Mouse (Mus musculus) midbrain, embryonic 13.5 days (tissue): ENCODE measurements around the gene 5730596B20Rik. TPM values are rescaled to one million over a fixed set of nuclear protein-coding genes. Genes with fewer than 3 reads are reported as not detected.

Experiments used
- ATAC-seq: fragments of 200-750 bp; cut with Nextera tagmentation; 2 replicates; pipeline ENCODE4 v1.8.0; 2017; ENCODE audit warnings: mild to moderate bottlenecking, moderate TSS enrichment, moderate library complexity
- H3K27ac ChIP-seq: fragments of 300-500 bp; sonication (generic); 2 replicates; pipeline ENCODE4 v1.5.1; 2015; ENCODE audit warnings: inconsistent platforms, mild to moderate bottlenecking, moderate library complexity
- H3K27me3 ChIP-seq: fragments of 300-500 bp; sonication (generic); 2 replicates; pipeline ENCODE4 v1.6.1; 2015; ENCODE audit warnings: mild to moderate bottlenecking, inconsistent platforms
- H3K36me3 ChIP-seq: fragments of 300-500 bp; sonication (generic); 2 replicates; pipeline ENCODE4 v1.6.1; 2015; ENCODE audit warnings: mild to moderate bottlenecking, inconsistent platforms
- H3K4me1 ChIP-seq: fragments of 300-500 bp; sonication (generic); replicated peaks from 2 replicates; pipeline ENCODE4 v1.6.1; 2015; ENCODE audit warnings: inconsistent platforms
- H3K4me2 ChIP-seq: fragments of 300-500 bp; sonication (generic); replicated peaks from 2 replicates; pipeline ENCODE4 v1.6.1; 2015; ENCODE audit warnings: moderate library complexity, mild to moderate bottlenecking, inconsistent platforms
- H3K4me3 ChIP-seq: fragments of 300-500 bp; sonication (generic); replicated peaks from 2 replicates; pipeline ENCODE4 v1.5.1; 2015; ENCODE audit warnings: mild to moderate bottlenecking, inconsistent platforms
- H3K9ac ChIP-seq: fragments of 300-500 bp; sonication (generic); replicated peaks from 2 replicates; pipeline ENCODE4 v1.6.1; 2015; ENCODE audit warnings: mild to moderate bottlenecking, inconsistent platforms
- H3K9me3 ChIP-seq: fragments of 300-500 bp; sonication (generic); 2 replicates; pipeline ENCODE4 v1.6.1; 2016; ENCODE audit warnings: mild to moderate bottlenecking, inconsistent platforms
- WGBS: fragments of 180-500 bp; shearing (Covaris S2); methylation state at CpG from one replicate; pipeline ENCODE4 v1.1.7; 2015; 5-methylcytosine and 5-hydroxymethylcytosine counted together
- polyA plus RNA-seq: library from polyadenylated mRNA; unstranded; fragments of >200 nt; fragmentation: Nextera tagmentation; extraction: Ambion mirVana; gene quantifications from 2 replicates; pipeline ENCODE4 v1.2.1, GENCODE M21; 2015

5730596B20Rik gene
- polyA plus RNA-seq, 1 experiment from 2014 or later: not detected

- H3K27ac ChIP-seq: no peak overlapping the region
- H3K9ac ChIP-seq: no peak overlapping the region
- no peak for ATAC-seq
- H3K4me2 ChIP-seq: no peak overlapping the region
- no peaks in the 10 kb centered on the region for H3K9me3 ChIP-seq
- peaks cover 7% of the 10 kb centered on the region for H3K4me1 ChIP-seq
- H3K36me3 ChIP-seq: no peaks in the 10 kb centered on the region
- 4% methylated on average over 7 of the region's 7 CpGs for WGBS
- H3K4me3 ChIP-seq: no peak overlapping the region
- H3K27me3 ChIP-seq: peaks cover 98% of the 10 kb centered on the region
These were observed 5.4 kb upstream of the 5730596B20Rik start for GRCm38 (mm10) chr6:52171938-52172337.

DNA sequence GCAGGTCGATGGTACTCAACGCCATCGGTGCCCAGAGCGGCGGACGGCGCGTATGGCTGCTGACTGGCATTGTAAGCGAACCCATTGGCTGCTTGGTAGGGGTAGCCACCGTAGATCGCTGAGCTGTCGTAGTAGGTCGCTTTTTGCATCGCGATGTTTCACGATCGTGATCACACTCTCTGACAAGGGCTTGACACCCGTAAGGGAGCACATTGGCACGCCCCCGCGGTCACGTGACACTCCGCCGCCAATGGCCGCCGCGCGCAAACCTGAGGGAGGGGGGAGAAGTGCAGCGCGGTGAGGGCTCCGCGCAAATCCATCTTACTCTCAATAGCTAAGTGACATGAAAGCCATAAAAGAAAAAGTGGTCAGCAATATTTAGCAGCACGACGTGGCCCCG, 4.8 kb upstream of the 5730596B20Rik start:
- H3K36me3 ChIP-seq: no peaks in the 10 kb centered on the region
- H3K4me3 ChIP-seq: peak overlapping the region; percentile 1; the same call in 1 of the 2 replicates
- H3K9ac ChIP-seq: no peak overlapping the region
- peaks cover 98% of the 10 kb centered on the region for H3K27me3 ChIP-seq
- 0% methylated on average over 35 of the region's 35 CpGs for WGBS
- H3K9me3 ChIP-seq: no peaks in the 10 kb centered on the region
- H3K27ac ChIP-seq: no peak overlapping the region
- no peak for ATAC-seq
- H3K4me1 ChIP-seq: peaks cover 7% of the 10 kb centered on the region
- H3K4me2 ChIP-seq: peak overlapping the region; percentile 22; the same call in 1 of the 2 replicates

DNA sequence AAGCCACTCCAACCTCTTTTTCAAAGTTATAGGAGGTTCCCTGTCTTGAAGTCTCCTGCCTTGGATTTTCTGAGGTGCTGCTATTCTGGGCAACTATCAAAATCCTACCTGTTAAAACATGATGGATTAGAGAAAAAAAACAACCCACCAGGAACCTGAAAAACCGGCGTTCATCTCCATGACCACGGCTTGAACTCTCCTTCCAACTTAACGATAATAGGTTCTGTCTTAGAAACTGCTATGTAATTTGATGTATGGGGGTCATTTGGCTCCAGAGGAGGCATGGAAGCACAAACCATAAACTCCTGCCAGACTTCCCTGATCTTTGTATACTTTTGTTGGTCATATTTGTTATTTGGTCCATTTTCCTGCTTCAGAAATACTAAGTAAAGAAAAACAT, 3.6 kb upstream of the 5730596B20Rik start:
- Histone ChIP-seq H3K27me3 (peaks cover 98% of the 10 kb centered on the region), H3K9me3 (no peaks in the 10 kb centered on the region), H3K4me2 (no peak overlapping the region), H3K27ac (no peak overlapping the region), H3K4me3 (no peak overlapping the region), H3K9ac (no peak overlapping the region), H3K36me3 (no peaks in the 10 kb centered on the region), H3K4me1 (peaks cover 7% of the 10 kb centered on the region)
- WGBS: 8% methylated on average over 4 of the region's 4 CpGs
- ATAC-seq: no peak

- Histone ChIP-seq H3K27me3 (peaks cover 99% of the 10 kb centered on the region), H3K4me1 (peaks cover 7% of the 10 kb centered on the region), H3K4me2 (no peak overlapping the region), H3K4me3 (no peak overlapping the region), H3K36me3 (no peaks in the 10 kb centered on the region), H3K9ac (no peak overlapping the region), H3K9me3 (no peaks in the 10 kb centered on the region), H3K27ac (no peak overlapping the region)
- ATAC-seq: no peak
- WGBS: under 1% methylated on average over 41 of the region's 41 CpGs
These were observed 2.1 kb upstream of the 5730596B20Rik start for GRCm38 (mm10) chr6:52174968-52175751.

GRCm38 (mm10) chr6:52175864-52176263, 1.4 kb upstream of the 5730596B20Rik start:
- WGBS: under 1% methylated on average over 21 of the region's 35 CpGs

DNA sequence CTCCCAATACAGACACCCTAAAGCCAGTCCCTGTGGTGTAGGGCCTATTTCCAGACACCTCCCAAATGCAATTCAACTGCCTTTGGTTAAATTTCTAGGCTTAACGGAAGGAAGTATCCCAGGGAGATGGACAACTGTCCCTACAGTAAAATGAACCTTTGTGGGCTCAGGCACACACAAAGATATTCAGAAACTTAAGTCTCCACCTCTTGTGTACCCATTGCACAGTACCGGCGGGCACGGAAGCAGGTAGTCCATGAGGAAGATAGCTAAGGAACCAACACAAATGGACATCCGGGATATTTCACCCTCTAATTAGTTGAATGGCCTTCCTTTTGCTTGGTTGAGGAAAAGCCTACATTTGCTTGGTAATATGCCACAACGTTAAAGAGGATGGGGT, 907 bp upstream of the 5730596B20Rik start:
- WGBS: 1% methylated on average over 6 of the region's 6 CpGs

More at GRCm38 (mm10) chr6:52175864-52176263, 1.4 kb upstream of the 5730596B20Rik start:
- H3K9ac ChIP-seq: no peak overlapping the region
- no peak for ATAC-seq
- H3K4me1 ChIP-seq: peaks cover 7% of the 10 kb centered on the region
- H3K4me2 ChIP-seq: no peak overlapping the region
- no peaks in the 10 kb centered on the region for H3K36me3 ChIP-seq
- H3K4me3 ChIP-seq: no peak overlapping the region
- peaks cover 99% of the 10 kb centered on the region for H3K27me3 ChIP-seq
- no peak overlapping the region for H3K27ac ChIP-seq
- no peaks in the 10 kb centered on the region for H3K9me3 ChIP-seq

GRCm38 (mm10) chr6:52177806-52178205, 508 bp downstream of the 5730596B20Rik start:
- peaks cover 99% of the 10 kb centered on the region for H3K27me3 ChIP-seq
- no peak overlapping the region for H3K27ac ChIP-seq
- H3K9ac ChIP-seq: no peak overlapping the region
- no peak overlapping the region for H3K4me3 ChIP-seq
- H3K4me1 ChIP-seq: peaks cover under 1% of the 10 kb centered on the region
- 1% methylated on average over 9 of the region's 9 CpGs for WGBS
- H3K36me3 ChIP-seq: no peaks in the 10 kb centered on the region
- H3K4me2 ChIP-seq: no peak overlapping the region
- no peak for ATAC-seq
- no peaks in the 10 kb centered on the region for H3K9me3 ChIP-seq

More for the DNA sequence above, 907 bp upstream of the 5730596B20Rik start:
- peaks cover 7% of the 10 kb centered on the region for H3K4me1 ChIP-seq
- H3K27ac ChIP-seq: no peak overlapping the region
- no peaks in the 10 kb centered on the region for H3K9me3 ChIP-seq
- no peaks in the 10 kb centered on the region for H3K36me3 ChIP-seq
- no peak for ATAC-seq
- no peak overlapping the region for H3K4me3 ChIP-seq
- no peak overlapping the region for H3K9ac ChIP-seq
- H3K27me3 ChIP-seq: peaks cover 99% of the 10 kb centered on the region
- no peak overlapping the region for H3K4me2 ChIP-seq

GRCm38 (mm10) chr6:52178918-52179665, 1.8 kb downstream of the 5730596B20Rik start:
- Histone ChIP-seq H3K9ac (no peak overlapping the region), H3K4me3 (no peak overlapping the region), H3K4me1 (no peaks in the 10 kb centered on the region), H3K27me3 (peaks cover 99% of the 10 kb centered on the region), H3K36me3 (no peaks in the 10 kb centered on the region), H3K9me3 (no peaks in the 10 kb centered on the region), H3K4me2 (no peak overlapping the region), H3K27ac (no peak overlapping the region)
- 2% methylated on average over 4 of the region's 4 CpGs for WGBS
- ATAC-seq: no peak

DNA sequence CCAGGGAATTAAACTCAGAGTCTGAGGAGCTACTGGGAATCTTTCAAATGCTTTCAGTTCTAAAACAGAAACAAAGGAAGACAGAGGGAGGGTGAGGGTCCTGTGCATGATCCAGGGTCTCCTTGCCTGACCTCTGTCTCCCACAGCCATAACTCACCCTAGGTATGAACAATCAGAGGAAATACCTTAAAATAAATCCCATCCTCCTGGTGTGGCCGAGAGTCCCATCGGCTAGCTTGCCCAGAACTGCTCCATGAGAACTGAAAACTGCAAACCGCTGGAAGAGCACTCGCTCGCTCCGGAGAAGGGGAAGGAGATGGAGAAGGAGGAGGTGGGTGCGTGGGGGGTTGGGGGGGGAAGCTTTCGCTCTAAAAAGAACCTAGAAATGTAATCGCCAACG, 2.4 kb downstream of the 5730596B20Rik start:
- no peak overlapping the region for H3K4me2 ChIP-seq
- no peaks in the 10 kb centered on the region for H3K4me1 ChIP-seq
- peaks cover 100% of the 10 kb centered on the region for H3K27me3 ChIP-seq
- H3K9ac ChIP-seq: no peak overlapping the region
- WGBS: 1% methylated on average over 10 of the region's 10 CpGs
- ATAC-seq: no peak
- H3K36me3 ChIP-seq: no peaks in the 10 kb centered on the region
- no peak overlapping the region for H3K4me3 ChIP-seq
- H3K27ac ChIP-seq: no peak overlapping the region
- no peaks in the 10 kb centered on the region for H3K9me3 ChIP-seq

DNA sequence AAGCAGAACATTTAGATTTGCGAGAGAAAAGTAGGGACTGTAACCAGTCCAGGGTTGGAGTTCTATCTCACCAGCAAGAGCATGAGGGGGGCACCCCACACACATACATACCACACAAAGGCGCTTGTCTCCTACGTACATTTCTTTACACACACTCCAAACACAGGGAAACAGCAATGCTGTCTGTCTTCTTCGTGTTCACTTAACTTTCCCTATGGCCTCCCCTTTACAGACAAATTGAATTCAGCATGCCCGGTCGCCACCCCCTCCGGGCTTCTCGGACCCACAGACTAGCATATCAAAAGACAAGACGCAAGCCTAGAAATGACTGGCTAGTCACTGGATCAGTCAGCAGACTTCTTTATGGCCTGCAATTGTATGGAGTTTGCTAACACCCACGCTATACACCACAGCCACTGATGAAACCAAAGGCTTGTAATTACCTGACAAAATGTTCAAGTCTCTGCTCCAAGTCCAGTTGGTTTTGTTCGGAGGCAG, 3.0 kb downstream of the 5730596B20Rik start:
- WGBS: 3% methylated on average over 11 of the region's 11 CpGs
- Histone ChIP-seq H3K9ac (no peak overlapping the region), H3K9me3 (no peaks in the 10 kb centered on the region), H3K27me3 (peaks cover 100% of the 10 kb centered on the region), H3K4me3 (no peak overlapping the region), H3K4me1 (no peaks in the 10 kb centered on the region), H3K27ac (no peak overlapping the region), H3K36me3 (no peaks in the 10 kb centered on the region), H3K4me2 (no peak overlapping the region)
- no peak for ATAC-seq

- Histone ChIP-seq H3K27me3 (peaks cover 100% of the 10 kb centered on the region), H3K4me2 (no peak overlapping the region), H3K36me3 (no peaks in the 10 kb centered on the region), H3K4me3 (no peak overlapping the region), H3K9me3 (no peaks in the 10 kb centered on the region), H3K27ac (no peak overlapping the region), H3K9ac (no peak overlapping the region), H3K4me1 (no peaks in the 10 kb centered on the region)
- 2% methylated on average over 3 of the region's 3 CpGs for WGBS
- ATAC-seq: no peak
These were observed 3.4 kb downstream of the 5730596B20Rik start for GRCm38 (mm10) chr6:52180726-52181125.

DNA sequence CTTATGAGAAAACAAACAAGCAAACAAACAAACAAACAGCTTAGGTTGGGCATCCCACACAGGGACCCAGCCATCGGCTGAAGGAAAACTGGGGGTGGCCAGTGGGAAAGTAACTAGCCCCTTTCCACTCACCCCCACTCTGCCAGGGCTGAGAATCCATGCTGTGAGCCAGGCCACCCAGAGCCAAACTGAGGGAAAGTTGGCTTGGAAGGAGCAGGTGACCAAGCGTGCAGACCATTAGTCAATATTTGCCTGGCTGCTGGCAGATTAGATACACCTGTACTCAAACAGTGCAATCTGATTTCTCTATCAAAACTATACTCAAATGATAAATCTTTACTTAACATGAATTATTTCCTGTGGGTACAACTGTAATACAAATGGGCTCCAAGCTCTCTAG, 4.7 kb downstream of the 5730596B20Rik start:
- H3K9ac ChIP-seq: no peak overlapping the region
- H3K4me3 ChIP-seq: no peak overlapping the region
- ATAC-seq: no peak
- H3K4me1 ChIP-seq: no peaks in the 10 kb centered on the region
- H3K4me2 ChIP-seq: no peak overlapping the region
- 9% methylated on average over 2 of the region's 2 CpGs for WGBS
- H3K27me3 ChIP-seq: peaks cover 100% of the 10 kb centered on the region
- no peak overlapping the region for H3K27ac ChIP-seq
- H3K9me3 ChIP-seq: no peaks in the 10 kb centered on the region
- H3K36me3 ChIP-seq: no peaks in the 10 kb centered on the region
